Mouse (Mus musculus): ENCODE data around the gene Ksr1. TPM values are rescaled to one million over a fixed set of nuclear protein-coding genes. Genes with fewer than 3 reads are reported as not detected.
A peak's percentile ranks its signal among the peaks of the same experiment; 100 is the strongest.

Gene Ksr1
- polyA plus RNA-seq, 1 experiment from 2014 or later = 10.8 TPM

DNA sequence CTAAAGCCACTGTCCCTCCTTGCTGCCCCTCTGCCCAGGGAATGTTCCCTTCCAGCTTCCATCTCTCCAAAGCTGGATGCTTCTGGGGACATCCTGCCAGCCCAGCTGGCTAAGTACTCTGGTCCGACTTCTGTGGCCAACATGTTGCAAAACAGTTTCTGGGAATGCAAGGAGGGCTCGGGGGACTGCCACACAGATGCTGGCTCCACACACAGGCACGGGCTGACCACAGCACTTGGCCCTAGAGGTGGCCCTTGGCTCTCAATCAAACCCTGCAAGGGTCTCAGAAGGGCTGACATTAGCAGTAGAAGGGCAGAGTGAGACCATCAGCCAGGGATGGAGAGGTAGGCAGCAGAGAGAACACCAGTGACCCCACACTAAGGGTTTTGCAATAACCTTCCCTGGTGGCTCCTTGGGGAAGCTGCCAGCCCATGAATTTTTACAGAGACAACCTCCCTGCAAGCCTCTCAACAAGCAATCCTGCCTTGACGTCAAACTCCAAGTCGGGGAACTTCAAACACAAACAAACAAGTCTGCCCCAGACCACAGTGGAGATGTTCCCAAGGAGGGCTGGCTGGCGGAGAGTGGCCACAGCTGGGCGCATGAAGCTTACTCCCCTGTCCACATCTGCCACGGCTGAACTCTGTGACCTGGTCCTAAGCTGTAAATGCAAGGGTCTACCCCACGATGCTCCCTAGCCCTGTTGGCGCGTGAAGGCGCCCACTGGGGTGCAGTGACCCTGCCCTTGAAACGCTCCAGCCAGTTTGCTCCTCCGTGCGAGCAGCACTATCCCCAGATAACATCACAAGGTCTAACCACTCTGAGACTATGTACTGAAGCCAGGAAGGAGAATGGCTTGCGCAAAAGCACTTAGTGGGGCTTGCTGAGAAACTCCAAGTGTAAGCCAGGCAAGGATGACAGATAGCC is 65.0 kb downstream of the Ksr1 start:
- no peak for DNase-seq (ENCODE audit: low spot score)
- peaks cover 24% of the 10 kb centered on the region for H3K4me1 ChIP-seq (ENCODE audit: control insufficient read depth, insufficient read depth, low read length)

DNA sequence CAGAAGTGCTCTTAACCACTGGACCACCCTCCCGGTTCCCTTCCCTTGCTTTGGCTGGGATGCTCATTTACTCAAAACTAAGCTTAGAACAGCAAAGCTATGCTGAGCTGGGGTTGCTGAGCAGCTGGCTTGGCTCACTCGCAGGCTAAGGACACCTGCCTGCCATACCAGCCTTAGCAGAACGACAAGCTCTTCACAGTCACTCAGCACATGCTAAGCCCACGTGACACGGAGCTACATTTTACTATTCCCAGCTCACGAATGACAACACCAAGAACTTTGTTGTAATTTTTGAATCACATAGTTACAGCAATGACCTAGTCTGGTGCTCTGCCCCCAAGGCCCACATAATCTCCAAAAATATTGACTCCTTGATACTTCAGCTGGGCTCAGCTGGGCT is 66.1 kb downstream of the Ksr1 start:
- Histone ChIP-seq H3K4me1 (ENCODE audit: control insufficient read depth, insufficient read depth, low read length) (peaks cover 28% of the 10 kb centered on the region), H3K36me3 (ENCODE audit: control insufficient read depth, insufficient read depth, low read length) (no peaks in the 10 kb centered on the region), H3K9ac (ENCODE audit: low read depth, low read length) (no peak overlapping the region), H3K9me3 (ENCODE audit: control insufficient read depth, low read length) (no peaks in the 10 kb centered on the region), H3K27ac (replicated peaks; ENCODE audit: low read depth, low read length) (no peak overlapping the region), H3K4me3 (ENCODE audit: low read depth, low read length) (no peak overlapping the region), H3K27me3 (replicated peaks; ENCODE audit: control insufficient read depth, insufficient read depth, low read length) (no peaks in the 10 kb centered on the region), H3K4me2 (ENCODE audit: low read depth, low read length) (no peak overlapping the region)
- DNase-seq (ENCODE audit: low spot score) (no peak), ATAC-seq (ENCODE audit: low read depth) (peak; percentile 53; the same call in 1 of the 2 replicates)
- 70% methylated on average over 6 of the region's 6 CpGs for WGBS

More for the DNA sequence above, 65.0 kb downstream of the Ksr1 start:
- H3K27me3 ChIP-seq (replicated peaks; ENCODE audit: control insufficient read depth, insufficient read depth, low read length) = no peaks in the 10 kb centered on the region
- no peak overlapping the region for H3K4me3 ChIP-seq (ENCODE audit: low read depth, low read length)
- no peak overlapping the region for H3K4me2 ChIP-seq (ENCODE audit: low read depth, low read length)
- H3K9ac ChIP-seq (ENCODE audit: low read depth, low read length) = no peak overlapping the region
- H3K36me3 ChIP-seq (ENCODE audit: control insufficient read depth, insufficient read depth, low read length) = no peaks in the 10 kb centered on the region
- no peaks in the 10 kb centered on the region for H3K9me3 ChIP-seq (ENCODE audit: control insufficient read depth, low read length)
- no peak overlapping the region for H3K27ac ChIP-seq (replicated peaks; ENCODE audit: low read depth, low read length)
- 59% methylated on average over 16 of the region's 16 CpGs for WGBS
- ATAC-seq (ENCODE audit: low read depth) = no peak

DNA sequence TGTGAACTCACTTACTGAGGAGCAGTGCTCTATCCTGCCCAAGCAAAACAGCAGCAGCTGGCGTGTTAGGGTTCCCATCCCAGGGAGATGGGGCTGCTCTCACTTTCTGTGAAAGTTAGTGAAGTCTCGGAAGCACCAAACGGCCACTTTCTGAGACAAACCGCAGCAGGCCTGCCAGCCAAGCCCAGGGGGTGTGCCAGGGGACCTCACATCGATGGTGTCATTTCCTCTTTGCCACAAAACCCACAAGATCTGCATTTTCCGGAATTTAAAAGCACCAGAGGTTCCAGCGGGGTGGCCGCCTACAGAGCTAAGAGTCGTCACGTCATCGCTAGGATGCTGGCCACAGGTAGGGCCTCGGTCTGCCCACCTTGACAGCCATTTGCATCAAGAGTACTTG is 69.7 kb downstream of the Ksr1 start:
- Histone ChIP-seq H3K27ac (replicated peaks; ENCODE audit: low read depth, low read length) (no peak overlapping the region), H3K4me3 (ENCODE audit: low read depth, low read length) (no peak overlapping the region), H3K4me1 (ENCODE audit: control insufficient read depth, insufficient read depth, low read length) (peaks cover 18% of the 10 kb centered on the region), H3K9me3 (ENCODE audit: control insufficient read depth, low read length) (no peaks in the 10 kb centered on the region), H3K27me3 (replicated peaks; ENCODE audit: control insufficient read depth, insufficient read depth, low read length) (no peaks in the 10 kb centered on the region), H3K9ac (ENCODE audit: low read depth, low read length) (no peak overlapping the region), H3K4me2 (ENCODE audit: low read depth, low read length) (no peak overlapping the region), H3K36me3 (ENCODE audit: control insufficient read depth, insufficient read depth, low read length) (0 out of 2 replicates have a peak, but pooled peaks cover 5% of the 10 kb centered on the region)
- DNase-seq (ENCODE audit: low spot score) (no peak), ATAC-seq (ENCODE audit: low read depth) (no peak)
- WGBS = 60% methylated on average over 12 of the region's 12 CpGs

DNA sequence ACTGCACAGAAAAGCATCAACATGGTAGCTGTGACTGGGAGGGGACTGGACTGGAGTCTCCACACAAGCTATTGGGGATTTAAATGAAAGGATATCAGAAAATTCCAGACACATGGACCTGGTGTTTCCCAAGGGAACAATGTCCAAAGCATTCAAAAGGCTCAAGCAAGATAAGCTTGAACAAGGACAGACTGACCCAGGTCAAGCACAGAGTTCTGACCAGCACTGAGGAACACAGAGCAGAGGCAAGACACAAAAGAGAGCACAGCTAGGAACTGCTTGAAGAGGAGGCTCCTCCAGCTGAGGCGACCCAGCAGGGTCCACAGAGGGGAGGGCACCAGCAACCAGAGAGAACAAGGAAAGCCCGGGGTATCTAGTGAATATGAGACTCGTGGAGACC is 71.2 kb downstream of the Ksr1 start:
- Histone ChIP-seq H3K9ac (ENCODE audit: low read depth, low read length) (no peak overlapping the region), H3K4me3 (ENCODE audit: low read depth, low read length) (no peak overlapping the region), H3K4me2 (ENCODE audit: low read depth, low read length) (no peak overlapping the region), H3K9me3 (ENCODE audit: control insufficient read depth, low read length) (no peaks in the 10 kb centered on the region), H3K27ac (replicated peaks; ENCODE audit: low read depth, low read length) (no peak overlapping the region), H3K36me3 (ENCODE audit: control insufficient read depth, insufficient read depth, low read length) (0 out of 2 replicates have a peak, but pooled peaks cover 8% of the 10 kb centered on the region), H3K4me1 (ENCODE audit: control insufficient read depth, insufficient read depth, low read length) (peaks cover 10% of the 10 kb centered on the region), H3K27me3 (replicated peaks; ENCODE audit: control insufficient read depth, insufficient read depth, low read length) (no peaks in the 10 kb centered on the region)
- WGBS = 69% methylated on average over 3 of the region's 3 CpGs
- DNase-seq (ENCODE audit: low spot score) = no peak
- no peak for ATAC-seq (ENCODE audit: low read depth)

DNA sequence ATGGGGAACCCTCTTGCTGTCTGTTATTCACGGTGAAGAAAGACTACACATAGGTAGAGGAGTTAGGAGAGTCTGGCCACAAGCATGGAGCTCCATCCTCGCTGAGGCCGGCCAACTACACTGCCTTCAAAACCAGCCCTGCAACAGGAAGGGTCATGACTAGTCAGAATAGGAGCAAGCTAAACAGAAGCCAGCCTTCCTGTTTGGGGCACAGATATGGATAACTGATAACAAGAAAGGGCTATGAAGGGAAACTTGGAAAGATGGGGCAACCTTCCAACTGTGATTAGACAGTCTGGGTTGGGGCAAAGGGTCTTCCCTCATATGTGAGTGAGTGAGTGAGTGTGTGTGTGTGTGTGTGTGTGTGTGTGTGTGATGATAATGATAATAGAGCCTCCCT is 71.6 kb downstream of the Ksr1 start:
- H3K27ac ChIP-seq (replicated peaks; ENCODE audit: low read depth, low read length) = no peak overlapping the region
- no peak overlapping the region for H3K4me2 ChIP-seq (ENCODE audit: low read depth, low read length)
- H3K4me1 ChIP-seq (ENCODE audit: control insufficient read depth, insufficient read depth, low read length) = peaks cover 10% of the 10 kb centered on the region
- H3K9ac ChIP-seq (ENCODE audit: low read depth, low read length) = no peak overlapping the region
- ATAC-seq (ENCODE audit: low read depth) = no peak
- DNase-seq (ENCODE audit: low spot score) = no peak
- H3K36me3 ChIP-seq (ENCODE audit: control insufficient read depth, insufficient read depth, low read length) = 0 out of 2 replicates have a peak, but pooled peaks cover 8% of the 10 kb centered on the region
- no peaks in the 10 kb centered on the region for H3K9me3 ChIP-seq (ENCODE audit: control insufficient read depth, low read length)
- H3K27me3 ChIP-seq (replicated peaks; ENCODE audit: control insufficient read depth, insufficient read depth, low read length) = no peaks in the 10 kb centered on the region
- WGBS = 91% methylated on average over 3 of the region's 3 CpGs
- H3K4me3 ChIP-seq (ENCODE audit: low read depth, low read length) = no peak overlapping the region

DNA sequence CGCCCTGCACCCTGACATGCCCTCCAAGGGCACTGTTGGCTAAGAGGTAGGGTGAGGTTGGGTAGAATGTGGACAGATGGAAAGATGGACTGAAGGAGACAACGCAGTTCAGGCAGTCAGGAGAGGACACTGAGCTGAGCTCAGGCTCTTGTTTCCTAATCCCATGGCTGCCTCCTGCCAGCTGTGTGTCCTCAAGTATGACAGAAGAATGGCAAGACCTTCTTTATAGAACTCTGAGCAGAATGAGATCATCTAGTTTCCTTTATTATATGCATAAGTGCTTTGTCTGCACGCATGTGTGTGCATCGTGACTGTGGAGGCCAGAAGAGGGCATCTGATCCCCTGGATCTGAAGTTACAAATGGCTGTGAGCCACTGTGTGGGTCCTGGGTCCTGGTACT is 72.6 kb downstream of the Ksr1 start:
- no peak for ATAC-seq (ENCODE audit: low read depth)
- H3K4me2 ChIP-seq (ENCODE audit: low read depth, low read length) = no peak overlapping the region
- WGBS = 92% methylated on average over 4 of the region's 4 CpGs
- DNase-seq (ENCODE audit: low spot score) = no peak
- H3K27ac ChIP-seq (replicated peaks; ENCODE audit: low read depth, low read length) = no peak overlapping the region
- H3K27me3 ChIP-seq (replicated peaks; ENCODE audit: control insufficient read depth, insufficient read depth, low read length) = no peaks in the 10 kb centered on the region
- 0 out of 2 replicates have a peak, but pooled peaks cover 8% of the 10 kb centered on the region for H3K36me3 ChIP-seq (ENCODE audit: control insufficient read depth, insufficient read depth, low read length)
- no peaks in the 10 kb centered on the region for H3K9me3 ChIP-seq (ENCODE audit: control insufficient read depth, low read length)
- no peak overlapping the region for H3K9ac ChIP-seq (ENCODE audit: low read depth, low read length)
- H3K4me1 ChIP-seq (ENCODE audit: control insufficient read depth, insufficient read depth, low read length) = peaks cover 10% of the 10 kb centered on the region
- H3K4me3 ChIP-seq (ENCODE audit: low read depth, low read length) = no peak overlapping the region

DNA sequence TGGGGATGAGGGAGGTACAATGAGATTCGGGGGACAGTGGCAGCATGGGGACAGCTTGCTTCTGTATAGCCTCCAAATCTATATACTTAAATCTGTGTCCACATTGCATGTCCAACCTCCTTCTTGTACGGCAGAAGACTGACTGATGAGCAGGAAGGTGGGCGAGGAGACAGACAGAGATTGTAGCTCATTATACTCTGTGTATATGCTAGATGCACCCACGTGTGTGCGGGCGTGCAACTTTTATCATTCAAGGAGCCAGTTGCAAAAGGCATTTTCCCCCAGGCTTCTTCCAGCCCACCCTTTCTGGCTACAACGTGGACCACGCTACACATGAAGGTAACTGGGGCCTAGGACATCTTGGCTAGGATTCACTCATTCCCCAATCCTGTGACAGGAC is 74.1 kb downstream of the Ksr1 start:
- no peak overlapping the region for H3K9ac ChIP-seq (ENCODE audit: low read depth, low read length)
- no peak overlapping the region for H3K27ac ChIP-seq (replicated peaks; ENCODE audit: low read depth, low read length)
- no peak for DNase-seq (ENCODE audit: low spot score)
- peaks cover 10% of the 10 kb centered on the region for H3K4me1 ChIP-seq (ENCODE audit: control insufficient read depth, insufficient read depth, low read length)
- no peaks in the 10 kb centered on the region for H3K27me3 ChIP-seq (replicated peaks; ENCODE audit: control insufficient read depth, insufficient read depth, low read length)
- H3K36me3 ChIP-seq (ENCODE audit: control insufficient read depth, insufficient read depth, low read length) = 0 out of 2 replicates have a peak, but pooled peaks cover 8% of the 10 kb centered on the region
- no peak overlapping the region for H3K4me2 ChIP-seq (ENCODE audit: low read depth, low read length)
- no peak for ATAC-seq (ENCODE audit: low read depth)
- H3K9me3 ChIP-seq (ENCODE audit: control insufficient read depth, low read length) = no peaks in the 10 kb centered on the region
- H3K4me3 ChIP-seq (ENCODE audit: low read depth, low read length) = no peak overlapping the region
- 86% methylated on average over 8 of the region's 8 CpGs for WGBS

DNA sequence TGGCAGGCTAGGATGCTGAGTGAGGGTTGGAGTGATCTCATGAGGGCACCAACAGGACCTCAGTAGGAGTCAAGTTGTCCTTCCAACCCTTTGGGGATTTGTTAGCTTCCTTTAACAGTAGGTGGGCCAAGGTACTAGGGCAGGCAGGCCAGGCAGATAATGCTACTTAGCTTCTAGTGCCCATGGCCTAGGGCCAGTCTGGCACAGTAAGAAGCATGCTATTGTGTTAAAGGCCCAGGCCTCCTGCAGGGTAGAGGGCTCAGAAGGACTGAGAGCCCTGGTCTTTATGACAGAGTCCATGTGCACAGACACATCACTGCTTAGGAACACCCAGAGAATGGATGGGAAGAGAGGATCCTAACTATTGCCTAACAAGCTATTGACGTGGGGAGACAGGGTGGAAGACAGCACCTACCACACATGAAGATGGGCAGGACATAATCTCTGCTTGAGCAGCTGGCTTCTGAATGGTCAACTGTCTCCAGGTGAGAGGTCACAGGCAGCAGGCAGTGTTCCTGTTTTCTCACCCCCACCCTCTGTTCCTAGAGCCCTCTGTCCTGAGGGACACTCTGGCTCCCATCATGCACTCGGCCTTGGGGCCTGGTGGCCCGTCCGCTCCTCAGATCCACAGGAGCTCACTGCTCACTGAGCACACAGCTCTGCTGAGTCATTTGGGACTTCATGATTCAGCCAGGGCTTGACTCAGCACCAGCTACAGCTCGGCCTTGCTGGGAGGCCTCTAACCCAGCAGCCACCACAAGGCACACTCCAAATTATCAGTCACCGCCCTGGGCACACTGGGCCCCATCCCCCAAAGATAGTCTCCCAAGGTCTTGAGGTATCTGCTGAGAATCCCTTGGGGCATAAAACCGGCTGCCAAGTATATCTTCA is 74.9 kb downstream of the Ksr1 start:
- DNase-seq (ENCODE audit: low spot score) (no peak), ATAC-seq (ENCODE audit: low read depth) (no peak)
- Histone ChIP-seq H3K9ac (ENCODE audit: low read depth, low read length) (no peak overlapping the region), H3K4me1 (ENCODE audit: control insufficient read depth, insufficient read depth, low read length) (peaks cover 5% of the 10 kb centered on the region), H3K36me3 (ENCODE audit: control insufficient read depth, insufficient read depth, low read length) (0 out of 2 replicates have a peak, but pooled peaks cover 8% of the 10 kb centered on the region), H3K4me2 (ENCODE audit: low read depth, low read length) (no peak overlapping the region), H3K27me3 (replicated peaks; ENCODE audit: control insufficient read depth, insufficient read depth, low read length) (no peaks in the 10 kb centered on the region), H3K27ac (replicated peaks; ENCODE audit: low read depth, low read length) (no peak overlapping the region), H3K4me3 (ENCODE audit: low read depth, low read length) (no peak overlapping the region), H3K9me3 (ENCODE audit: control insufficient read depth, low read length) (no peaks in the 10 kb centered on the region)
- 70% methylated on average over 7 of the region's 7 CpGs for WGBS

Measured in embryonic facial prominence, embryonic 14.5 days (tissue).